Mouse (Mus musculus) kidney, postnatal 14 days (tissue): ENCODE measurements around the gene Gng10.

Experiments used
- DNase-seq: peaks from one replicate; pipeline ENCODE4 v3.0.0; 2022; ENCODE audit warnings: mixed read lengths

Gng10 gene

GRCm38 (mm10) chr4:59034325-59034917 is 467 bp upstream of the Gng10 start:
- DNase-seq = no peak

GRCm38 (mm10) chr4:59035786-59036350 is 980 bp downstream of the Gng10 start:
- DNase-seq = no peak

- DNase-seq = peak; percentile 72
Measured at GRCm38 (mm10) chr4:59036490-59037127, 1.7 kb downstream of the Gng10 start.

GRCm38 (mm10) chr4:59037525-59037924 is 2.6 kb downstream of the Gng10 start:
- no peak for DNase-seq

- no peak for DNase-seq
Measured at GRCm38 (mm10) chr4:59040397-59041287, 5.8 kb downstream of the Gng10 start.

DNA sequence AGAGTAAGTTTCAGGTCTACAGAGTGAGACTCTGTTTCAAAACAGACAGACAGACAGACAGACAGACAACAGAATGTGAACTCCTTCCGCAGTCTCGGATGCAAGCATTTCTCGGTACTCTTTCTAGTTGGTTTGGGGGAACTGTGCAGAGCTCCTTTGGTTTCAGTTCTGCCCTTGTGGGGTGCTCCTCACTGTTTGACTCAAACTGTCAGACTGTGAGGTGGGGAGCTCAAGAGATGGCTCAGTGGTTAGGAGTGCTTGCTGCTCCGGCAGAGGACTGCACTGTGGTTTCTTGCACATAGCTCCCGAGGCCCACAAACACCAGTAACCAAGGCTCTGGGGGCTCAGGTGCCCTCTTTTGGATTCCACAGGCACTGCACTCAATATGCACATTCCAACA is 8.2 kb downstream of the Gng10 start:
- DNase-seq = no peak

DNA sequence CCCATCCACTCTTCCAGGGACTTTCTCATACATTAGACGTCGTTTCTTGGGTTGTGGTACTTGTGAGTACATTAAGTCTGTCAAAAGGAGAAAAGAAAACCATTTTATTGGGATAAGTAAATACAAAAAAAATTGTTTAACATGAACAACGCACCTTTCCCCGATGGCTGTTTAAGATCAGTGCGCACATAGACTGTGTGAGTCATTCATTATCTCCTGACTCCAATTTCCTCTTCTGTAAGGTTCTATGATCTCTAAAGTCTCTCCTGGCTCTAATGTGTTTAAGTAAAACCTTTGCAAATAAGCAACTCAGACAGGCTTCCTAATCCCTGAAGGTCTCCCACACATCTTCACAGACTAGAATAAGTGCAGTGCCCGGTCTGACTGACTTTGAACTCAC is 9.0 kb downstream of the Gng10 start:
- no peak for DNase-seq

DNA sequence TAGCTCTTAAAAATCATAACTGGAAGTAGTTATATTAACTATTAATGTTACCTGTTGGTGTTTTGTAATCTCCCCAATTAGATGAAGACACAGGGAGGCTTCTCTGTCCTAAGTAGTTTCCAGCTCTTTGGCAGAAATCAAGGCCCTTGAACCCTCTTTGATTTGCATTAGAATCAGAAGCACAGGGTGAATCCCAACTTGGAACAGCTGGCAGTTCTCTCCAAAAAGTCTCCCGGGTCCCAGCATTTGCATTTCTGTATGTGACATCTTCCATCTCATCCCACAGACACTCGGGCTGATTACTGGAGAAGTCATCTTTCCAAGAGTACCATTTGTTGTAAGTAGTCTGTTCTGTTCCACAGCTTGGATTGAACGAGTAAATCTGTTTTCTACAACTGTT is 12.3 kb downstream of the Gng10 start:
- DNase-seq = no peak

GRCm38 (mm10) chr4:59051081-59051480 is 16.2 kb downstream of the Gng10 start:
- DNase-seq = no peak

- no peak for DNase-seq
Measured at GRCm38 (mm10) chr4:59057929-59058328, 23.0 kb downstream of the Gng10 start.

DNA sequence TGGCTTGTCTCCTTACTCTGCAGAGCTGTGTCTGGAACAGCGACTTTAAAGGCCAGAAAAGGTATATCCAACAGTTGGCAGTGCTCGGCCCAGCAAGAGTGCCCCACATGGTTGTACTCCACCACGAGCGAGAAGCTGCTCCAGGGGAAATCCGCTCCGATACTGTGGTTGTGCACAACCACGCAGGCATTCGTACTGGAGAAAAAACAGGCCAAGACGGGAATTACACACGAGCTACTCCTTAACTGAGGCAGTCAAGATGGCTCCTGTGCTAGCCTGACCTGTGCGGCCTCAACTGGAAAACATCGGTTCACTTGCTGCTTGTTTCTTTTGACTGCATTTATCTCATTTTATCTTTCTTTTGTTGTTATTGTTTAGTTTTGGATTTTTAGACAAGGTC is 27.6 kb downstream of the Gng10 start:
- no peak for DNase-seq

- DNase-seq = no peak
Measured at GRCm38 (mm10) chr4:59069276-59069675, 34.4 kb downstream of the Gng10 start.

DNA sequence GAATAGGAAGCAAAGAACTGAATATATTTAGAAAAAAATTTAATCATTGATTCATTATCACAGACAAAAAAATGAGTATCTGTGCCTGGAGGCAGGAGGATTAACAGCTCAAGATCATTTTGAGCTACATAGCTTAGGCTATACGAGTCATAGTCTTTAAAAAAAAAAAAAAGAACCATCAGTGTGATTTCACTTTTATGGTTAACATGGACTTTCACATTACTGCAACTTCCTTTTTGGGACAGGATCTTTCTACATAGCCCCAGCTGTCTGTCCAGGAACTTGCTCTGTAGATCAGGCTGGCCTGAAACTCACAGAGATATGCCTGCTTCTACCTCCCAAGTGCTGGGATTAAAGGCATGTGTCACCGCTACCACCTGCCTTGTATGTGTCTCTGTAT is 48.5 kb downstream of the Gng10 start:
- no peak for DNase-seq

GRCm38 (mm10) chr4:59089391-59089790 is 54.5 kb downstream of the Gng10 start:
- no peak for DNase-seq
